Mouse (Mus musculus): ENCODE measurements at regions not wholly inside any gene's neighbourhood (a gene's known extent, or its start where the extent isn't known, plus 50 kb on each side); places are given as distances from the start of the nearest gene placed in this dataset.

GRCm38 (mm10) chr11:56166849-56167248 lies 126.0 kb upstream of the Nmur2 start:
- no peak for DNase-seq (ENCODE audit: low spot score in 2 of 2)

GRCm38 (mm10) chr11:56165759-56166158 lies 124.9 kb upstream of the Nmur2 start:
- no peak for DNase-seq (ENCODE audit: low spot score in 2 of 2)

GRCm38 (mm10) chr11:56160286-56160685 lies 119.5 kb upstream of the Nmur2 start:
- no peak for DNase-seq (ENCODE audit: low spot score in 2 of 2)

GRCm38 (mm10) chr11:56159412-56160074 lies 118.7 kb upstream of the Nmur2 start:
- DNase-seq (ENCODE audit: low spot score in 2 of 2), result peak; percentile 17 to 24

GRCm38 (mm10) chr11:56150825-56151342 lies 110.1 kb upstream of the Nmur2 start:
- no peak for DNase-seq (ENCODE audit: low spot score in 2 of 2)

- no peak for DNase-seq (ENCODE audit: low spot score in 2 of 2)
Measured at GRCm38 (mm10) chr11:56149752-56150151, 108.9 kb upstream of the Nmur2 start.

GRCm38 (mm10) chr11:56148956-56149355 lies 108.1 kb upstream of the Nmur2 start:
- DNase-seq (ENCODE audit: low spot score in 2 of 2), result no peak

- DNase-seq (ENCODE audit: low spot score in 2 of 2), result no peak
Measured at GRCm38 (mm10) chr11:56146708-56147107, 105.9 kb upstream of the Nmur2 start.

GRCm38 (mm10) chr11:56131339-56131823 lies 90.6 kb upstream of the Nmur2 start:
- peak in 1 of 2 experiments; percentile 26 for DNase-seq (ENCODE audit: low spot score in 2 of 2)

- peak in 1 of 2 experiments; percentile 7 for DNase-seq (ENCODE audit: low spot score in 2 of 2)
Measured at GRCm38 (mm10) chr11:56116553-56117232, 75.9 kb upstream of the Nmur2 start.

GRCm38 (mm10) chr11:56107929-56108328 lies 67.1 kb upstream of the Nmur2 start:
- peak; percentile 70 to 74 for DNase-seq (ENCODE audit: low spot score in 2 of 2)

- DNase-seq (ENCODE audit: low spot score in 2 of 2), result peak; percentile 32 to 33
Measured at GRCm38 (mm10) chr11:56105632-56106031, 64.8 kb upstream of the Nmur2 start.

GRCm38 (mm10) chr11:56092891-56093290 lies 52.1 kb upstream of the Nmur2 start:
- no peak for DNase-seq (ENCODE audit: low spot score in 2 of 2)

Measured in adrenal gland, adult 18-20 months (tissue).